Mouse (Mus musculus): ENCODE measurements around the gene Gpi1. TPM values are rescaled to one million over a fixed set of nuclear protein-coding genes. Genes with fewer than 3 reads are reported as not detected.

The Gpi1 gene
- polyA plus RNA-seq, 1 experiment from 2014 or later = 323 TPM

DNA sequence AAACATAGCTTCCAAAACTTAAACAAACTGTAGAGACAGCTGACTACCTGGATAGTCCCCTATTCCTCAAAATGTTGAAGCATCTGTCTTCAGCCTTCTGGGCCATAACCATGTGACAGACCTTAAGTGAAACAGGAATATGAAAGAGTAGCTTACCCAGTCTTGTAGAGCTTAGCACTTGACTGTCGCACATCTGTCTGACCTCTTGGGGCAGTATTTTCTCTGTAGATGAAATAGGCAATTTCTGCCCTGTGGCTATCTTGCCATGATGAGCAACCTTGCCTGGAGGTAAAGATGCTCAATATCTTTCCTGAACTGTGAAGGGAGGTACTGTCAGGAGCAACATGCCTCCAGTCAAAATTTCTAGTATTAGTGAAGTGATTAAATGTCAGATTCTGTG is 57.9 kb downstream of the Gpi1 start:
- H3K9ac ChIP-seq (ENCODE audit: low read depth, low read length) = no peak overlapping the region
- no peaks in the 10 kb centered on the region for H3K27me3 ChIP-seq (ENCODE audit: insufficient read depth, low read length)
- H3K27ac ChIP-seq = no peak overlapping the region
- H3K36me3 ChIP-seq (ENCODE audit: insufficient read depth, low read length) = no peaks in the 10 kb centered on the region
- no peak for ATAC-seq (replicated peaks; ENCODE audit: low FRiP score, low read depth)
- no peak for TF ChIP-seq CTCF (IDR thresholded peaks at IDR 0.05; ENCODE audit: low read depth)
- 60% methylated on average over 1 of the region's 1 CpGs for WGBS
- H3K4me3 ChIP-seq (replicated peaks; ENCODE audit: low read depth, low read length) = no peak overlapping the region
- no peaks in the 10 kb centered on the region for H3K4me1 ChIP-seq (replicated peaks; ENCODE audit: insufficient read depth, low read length)
- H3K4me2 ChIP-seq (ENCODE audit: low read length) = no peak overlapping the region
- no peak for DNase-seq (ENCODE audit: low spot score)
- H3K9me3 ChIP-seq (replicated peaks; ENCODE audit: low read length) = no peaks in the 10 kb centered on the region

DNA sequence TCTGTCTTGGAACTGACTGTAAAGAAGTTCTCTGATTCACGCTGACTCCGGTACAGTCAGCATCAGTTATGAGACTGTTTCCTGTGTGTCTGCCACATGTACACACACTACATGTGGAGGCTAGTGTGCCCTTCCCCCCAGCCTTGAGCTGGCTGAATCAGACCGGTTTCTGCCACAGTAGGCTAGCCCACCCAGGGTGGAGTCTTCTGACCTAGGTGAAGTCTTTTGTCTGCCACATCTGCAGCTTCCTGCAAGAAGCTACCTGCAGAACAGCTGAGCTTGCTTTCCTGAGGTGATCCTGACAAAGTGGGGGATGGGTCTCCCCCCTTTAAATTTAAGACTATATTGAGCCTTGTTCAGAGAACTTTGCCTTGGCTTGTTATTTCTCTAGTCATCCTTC is 60.7 kb downstream of the Gpi1 start, which contains the start of gene Uba2:
Gene Uba2 (minus strand): TSS at position 146 of the 400 bp plus-strand sequence.
- peak within 1 kb of the TSS; percentile 90 for H3K9ac ChIP-seq (ENCODE audit: low read depth, low read length)
- H3K4me2 ChIP-seq (ENCODE audit: low read length) = peak within 1 kb of the TSS; percentile 67
- H3K27me3 ChIP-seq (ENCODE audit: insufficient read depth, low read length) = no peaks in the 10 kb centered on the region
- 85% methylated on average over 3 of the region's 3 CpGs for WGBS
- DNase-seq (ENCODE audit: low spot score) = no peak
- H3K4me1 ChIP-seq (replicated peaks; ENCODE audit: insufficient read depth, low read length) = no peaks in the 10 kb centered on the region
- no peaks in the 10 kb centered on the region for H3K9me3 ChIP-seq (replicated peaks; ENCODE audit: low read length)
- peak within 1 kb of the TSS; percentile 72 for H3K4me3 ChIP-seq (replicated peaks; ENCODE audit: low read depth, low read length)
- H3K36me3 ChIP-seq (ENCODE audit: insufficient read depth, low read length) = peaks cover 4% of the 10 kb centered on the region; the same call in 1 of the 2 replicates
- ATAC-seq (replicated peaks; ENCODE audit: low FRiP score, low read depth) = no peak
- H3K27ac ChIP-seq = peak within 1 kb of the TSS; percentile 81
- no peak for TF ChIP-seq CTCF (IDR thresholded peaks at IDR 0.05; ENCODE audit: low read depth)

DNA sequence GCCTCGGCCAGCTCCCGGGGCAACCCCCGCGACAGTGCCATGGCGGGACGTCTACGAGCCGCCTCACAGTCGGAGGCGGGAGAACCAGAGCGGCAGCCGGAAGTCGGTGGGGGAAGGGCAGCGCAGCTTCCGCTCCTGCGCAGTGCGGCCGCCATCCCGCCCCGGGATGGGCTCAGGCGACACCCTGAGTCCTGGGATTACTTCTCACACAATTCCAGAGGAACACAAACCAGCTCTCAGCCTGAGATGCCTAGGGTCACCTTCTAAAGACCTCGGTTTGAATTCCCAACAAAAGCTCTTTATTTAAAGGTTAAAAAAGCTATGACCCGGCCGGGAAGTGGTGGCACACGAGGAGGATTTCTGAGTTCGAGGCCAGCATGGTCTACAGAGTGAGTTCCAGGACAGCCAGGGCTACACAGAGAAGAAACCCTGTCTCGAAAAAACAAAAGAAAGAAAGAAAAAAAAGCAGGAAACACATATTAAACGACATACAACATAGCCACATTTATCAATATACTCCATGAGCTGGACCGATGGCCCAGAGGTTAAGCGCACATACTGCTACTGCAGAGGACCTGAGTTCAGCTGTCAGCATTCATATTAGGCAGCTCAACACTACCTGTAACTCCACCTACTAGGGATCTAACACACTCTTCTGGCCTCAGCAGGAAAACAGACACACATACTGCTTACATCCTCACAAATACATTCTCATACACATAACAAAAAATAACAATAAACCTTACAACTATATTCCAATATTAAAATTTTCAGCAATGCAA is 61.5 kb downstream of the Gpi1 start:
- ATAC-seq (replicated peaks; ENCODE audit: low FRiP score, low read depth) (peak; percentile 96), DNase-seq (ENCODE audit: low spot score) (peak; percentile 93)
- no peaks in the 10 kb centered on the region for H3K4me1 ChIP-seq (replicated peaks; ENCODE audit: insufficient read depth, low read length)
- TF ChIP-seq CTCF (IDR thresholded peaks at IDR 0.05; ENCODE audit: low read depth) = no peak
- peak overlapping the region; percentile 90 for H3K9ac ChIP-seq (ENCODE audit: low read depth, low read length)
- peak overlapping the region; percentile 81 for H3K27ac ChIP-seq
- H3K36me3 ChIP-seq (ENCODE audit: insufficient read depth, low read length) = peaks cover 10% of the 10 kb centered on the region; the same call in 1 of the 2 replicates
- H3K9me3 ChIP-seq (replicated peaks; ENCODE audit: low read length) = no peaks in the 10 kb centered on the region
- no peaks in the 10 kb centered on the region for H3K27me3 ChIP-seq (ENCODE audit: insufficient read depth, low read length)
- whole genome bisulfite sequencing = 11% methylated on average over 30 of the region's 30 CpGs
- H3K4me3 ChIP-seq (replicated peaks; ENCODE audit: low read depth, low read length) = peak overlapping the region; percentile 72
- H3K4me2 ChIP-seq (ENCODE audit: low read length) = peak overlapping the region; percentile 67

DNA sequence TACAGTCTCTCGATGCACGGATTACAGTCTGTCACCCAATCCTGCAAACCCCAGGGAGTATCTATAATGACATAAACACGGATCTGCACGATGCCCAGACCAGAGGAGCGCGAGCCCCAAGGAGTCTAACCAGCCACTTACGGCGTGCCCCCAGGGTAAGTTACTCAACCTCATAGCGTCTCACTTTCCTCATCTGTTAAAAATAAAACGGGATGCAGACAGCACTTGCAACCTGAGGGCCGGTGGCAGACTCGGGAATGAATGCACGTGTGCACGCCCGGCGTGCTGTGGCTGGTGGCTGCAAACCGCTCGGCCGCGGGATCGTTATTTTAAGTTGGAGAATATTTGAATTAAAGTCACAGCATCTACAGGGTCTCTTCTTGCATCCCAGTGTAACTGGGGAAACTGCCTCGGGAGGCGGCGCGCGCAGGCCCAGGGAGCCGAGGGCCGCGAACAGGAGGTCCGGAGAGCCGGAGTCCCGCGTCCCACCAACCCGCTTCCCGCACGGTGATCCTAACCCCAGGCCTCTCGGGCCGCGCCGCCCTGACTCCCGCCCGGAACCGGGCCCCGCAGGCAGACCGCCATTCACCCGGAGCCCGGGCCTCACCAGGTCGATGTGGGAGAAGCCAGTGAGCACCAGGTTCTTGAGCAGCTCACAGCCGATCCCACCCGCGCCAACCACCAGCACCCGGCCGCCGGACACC is 62.2 kb downstream of the Gpi1 start:
- Histone ChIP-seq H3K27me3 (ENCODE audit: insufficient read depth, low read length) (no peaks in the 10 kb centered on the region), H3K27ac (peak overlapping the region; percentile 81), H3K4me1 (replicated peaks; ENCODE audit: insufficient read depth, low read length) (no peaks in the 10 kb centered on the region), H3K4me2 (ENCODE audit: low read length) (peak overlapping the region; percentile 67), H3K4me3 (replicated peaks; ENCODE audit: low read depth, low read length) (peak overlapping the region; percentile 72), H3K9me3 (replicated peaks; ENCODE audit: low read length) (no peaks in the 10 kb centered on the region), H3K36me3 (ENCODE audit: insufficient read depth, low read length) (peaks cover 14% of the 10 kb centered on the region; the same call in 1 of the 2 replicates), H3K9ac (ENCODE audit: low read depth, low read length) (peak overlapping the region; percentile 90)
- WGBS = under 1% methylated on average over 54 of the region's 54 CpGs
- peak; percentile 82 for ATAC-seq (replicated peaks; ENCODE audit: low FRiP score, low read depth)
- DNase-seq (ENCODE audit: low spot score) = peak; percentile 45
- no peak for TF ChIP-seq CTCF (IDR thresholded peaks at IDR 0.05; ENCODE audit: low read depth)

DNA sequence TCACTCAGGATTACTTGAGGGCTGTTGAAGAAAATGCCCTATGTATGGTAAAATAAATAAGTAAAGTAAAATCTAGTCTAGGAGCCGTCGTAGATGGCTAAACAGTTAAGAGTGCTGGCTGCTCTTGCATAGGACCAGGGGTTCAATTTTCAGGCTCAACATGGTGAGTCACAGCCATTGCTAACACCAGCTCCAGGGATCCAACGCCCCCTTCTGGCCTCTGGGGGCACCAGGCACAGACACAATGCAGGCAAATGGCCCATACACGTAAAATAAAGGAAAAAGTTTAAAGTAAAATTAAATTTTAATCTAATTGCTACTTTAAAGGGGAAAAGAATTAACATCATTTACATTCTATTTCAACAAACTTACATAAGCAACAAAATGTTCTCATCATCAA is 63.3 kb downstream of the Gpi1 start:
- DNase-seq (ENCODE audit: low spot score) = peak; percentile 54
- Histone ChIP-seq H3K27me3 (ENCODE audit: insufficient read depth, low read length) (no peaks in the 10 kb centered on the region), H3K4me2 (ENCODE audit: low read length) (no peak overlapping the region), H3K4me3 (replicated peaks; ENCODE audit: low read depth, low read length) (no peak overlapping the region), H3K27ac (no peak overlapping the region), H3K4me1 (replicated peaks; ENCODE audit: insufficient read depth, low read length) (no peaks in the 10 kb centered on the region), H3K36me3 (ENCODE audit: insufficient read depth, low read length) (peaks cover 21% of the 10 kb centered on the region), H3K9ac (ENCODE audit: low read depth, low read length) (no peak overlapping the region), H3K9me3 (replicated peaks; ENCODE audit: low read length) (no peaks in the 10 kb centered on the region)
- no peak for ATAC-seq (replicated peaks; ENCODE audit: low FRiP score, low read depth)
- peak; percentile 58 for TF ChIP-seq CTCF (IDR thresholded peaks at IDR 0.05; ENCODE audit: low read depth)
- 48% methylated on average over 4 of the region's 4 CpGs for WGBS

DNA sequence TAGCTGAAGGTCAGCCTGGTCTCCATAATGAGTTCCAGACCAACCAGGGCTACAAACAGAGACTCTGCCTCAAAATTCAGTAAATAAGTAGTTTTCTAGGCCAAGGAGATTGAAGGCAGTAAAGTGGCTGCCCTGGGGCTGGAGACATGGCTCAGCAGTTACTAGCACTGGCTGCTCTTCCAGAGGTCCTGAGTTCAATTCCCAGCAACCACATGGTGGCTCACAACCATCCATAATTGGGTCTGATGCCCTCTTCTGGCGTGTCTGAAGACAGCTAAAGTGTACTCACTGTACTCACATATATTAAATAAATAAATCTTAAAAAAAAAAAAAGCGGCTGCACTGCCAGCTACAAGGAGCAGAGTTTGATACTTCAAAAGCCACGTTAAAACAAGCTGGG is 64.1 kb downstream of the Gpi1 start:
- Histone ChIP-seq H3K27ac (no peak overlapping the region), H3K4me1 (replicated peaks; ENCODE audit: insufficient read depth, low read length) (no peaks in the 10 kb centered on the region), H3K9me3 (replicated peaks; ENCODE audit: low read length) (no peaks in the 10 kb centered on the region), H3K9ac (ENCODE audit: low read depth, low read length) (no peak overlapping the region), H3K4me2 (ENCODE audit: low read length) (no peak overlapping the region), H3K4me3 (replicated peaks; ENCODE audit: low read depth, low read length) (no peak overlapping the region), H3K27me3 (ENCODE audit: insufficient read depth, low read length) (no peaks in the 10 kb centered on the region), H3K36me3 (ENCODE audit: insufficient read depth, low read length) (peaks cover 30% of the 10 kb centered on the region)
- no peak for ATAC-seq (replicated peaks; ENCODE audit: low FRiP score, low read depth)
- WGBS = 80% methylated on average over 3 of the region's 3 CpGs
- TF ChIP-seq CTCF (IDR thresholded peaks at IDR 0.05; ENCODE audit: low read depth) = peak; percentile 16; the same call in 1 of the 2 replicates
- no peak for DNase-seq (ENCODE audit: low spot score)
